Mouse (Mus musculus): ENCODE measurements around the gene Sun2. TPM values are rescaled to one million over a fixed set of nuclear protein-coding genes. Genes with fewer than 3 reads are reported as not detected.

The Sun2 gene
- 81.0 TPM for polyA plus RNA-seq (2014; fragmentation: Illumina TruSeq; extraction: RNeasy Lipid Tissue Mini Kit (QIAGEN cat#74804); ENCODE audit: low read depth, low replicate concordance)

DNA sequence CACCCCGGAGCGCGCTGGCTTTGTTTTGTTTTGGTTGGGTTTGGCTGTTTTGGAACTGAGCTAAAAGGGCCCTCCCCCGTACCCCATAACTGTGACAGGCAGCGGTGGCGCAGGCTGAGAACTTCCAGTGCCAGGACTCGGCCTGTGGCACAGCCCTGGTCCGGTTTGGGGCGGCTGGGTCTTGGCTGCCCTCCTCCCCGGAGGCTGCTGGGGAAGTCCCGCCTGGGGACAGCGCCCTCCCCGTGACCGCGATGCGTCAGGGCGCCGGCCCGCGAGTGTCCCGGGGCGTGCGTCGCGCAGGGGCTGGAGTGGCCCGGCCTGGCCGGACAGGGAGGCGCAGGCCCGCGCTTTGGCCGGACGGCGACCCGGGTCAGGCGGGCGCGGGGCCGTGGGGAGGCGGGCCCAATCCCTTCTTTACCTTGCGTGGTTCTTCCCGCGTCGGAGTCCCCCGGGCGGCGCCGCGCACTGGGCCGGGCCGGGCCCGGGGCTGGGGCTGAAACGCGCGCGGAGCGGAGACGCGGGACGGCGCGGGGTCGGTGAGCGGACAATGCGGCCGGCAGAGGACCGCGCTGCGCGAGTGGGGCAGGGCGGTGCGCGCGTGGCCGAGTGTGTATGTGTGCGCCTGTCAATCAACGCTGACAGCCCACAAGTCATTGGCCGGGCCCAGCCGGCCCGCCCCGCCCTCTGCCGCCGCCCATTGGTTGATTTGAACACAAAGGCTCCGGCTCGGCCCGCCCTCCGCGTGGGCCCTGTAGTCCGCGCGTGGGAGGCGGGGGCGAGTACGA is at the start of gene Sun2:
TSS of gene Sun2 (minus strand) at position 616 of the 785 bp plus-strand sequence.

DNA sequence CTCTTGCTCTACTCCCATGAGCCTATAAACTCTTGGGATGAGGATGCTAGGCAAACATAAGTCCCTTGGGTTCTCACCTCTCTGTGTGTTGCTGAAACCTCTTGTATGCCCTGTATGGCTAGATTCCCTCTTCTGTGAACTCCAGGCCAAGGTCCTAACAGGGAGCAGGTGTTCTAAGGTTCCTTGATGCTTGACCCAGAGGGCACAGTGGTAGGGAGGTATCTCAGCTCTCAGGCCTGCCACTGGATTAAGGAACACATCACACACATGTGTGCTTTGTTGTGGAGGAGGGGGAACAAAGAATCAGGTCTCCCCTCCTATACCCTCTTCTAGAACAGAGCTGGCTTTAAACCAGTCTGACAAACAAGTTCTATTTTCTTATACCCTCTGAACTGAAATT is 35.4 kb upstream of the Sun2 start, which contains the start of gene Dnal4:
TSS of gene Dnal4 (minus strand) at position 101 of the 400 bp plus-strand sequence.

DNA sequence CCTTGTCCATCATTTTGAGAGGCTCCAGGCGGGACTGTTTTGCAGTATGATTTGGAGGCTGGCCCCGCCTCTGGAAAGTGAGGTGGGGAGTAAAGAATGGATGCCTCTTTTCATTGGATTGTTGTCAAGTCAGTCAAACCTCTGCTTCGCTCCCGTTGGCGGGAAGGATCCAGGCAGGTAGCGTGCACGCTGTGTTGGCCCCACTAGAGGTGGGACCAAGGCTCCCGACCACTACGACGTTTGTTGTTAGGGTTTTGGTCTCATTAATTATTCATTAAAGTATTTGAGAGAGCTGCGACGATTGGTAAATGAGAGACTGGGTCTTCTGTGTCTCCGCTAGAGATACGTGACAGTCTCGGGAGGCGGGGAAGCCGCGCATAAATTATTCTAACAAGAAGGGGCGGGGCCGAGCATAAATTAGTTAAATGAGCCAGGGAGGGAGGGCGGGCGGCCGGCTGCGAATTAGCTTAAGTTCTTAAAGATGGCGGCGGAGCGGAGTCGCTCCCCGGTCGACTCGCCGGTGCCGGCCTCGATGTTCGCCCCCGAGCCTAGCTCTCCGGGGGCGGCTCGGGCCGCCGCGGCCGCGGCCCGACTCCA is 51.8 kb downstream of the Sun2 start, which contains the start of gene Gtpbp1:
TSS of gene Gtpbp1 (plus strand) at position 420 of the 597 bp plus-strand sequence.

DNA sequence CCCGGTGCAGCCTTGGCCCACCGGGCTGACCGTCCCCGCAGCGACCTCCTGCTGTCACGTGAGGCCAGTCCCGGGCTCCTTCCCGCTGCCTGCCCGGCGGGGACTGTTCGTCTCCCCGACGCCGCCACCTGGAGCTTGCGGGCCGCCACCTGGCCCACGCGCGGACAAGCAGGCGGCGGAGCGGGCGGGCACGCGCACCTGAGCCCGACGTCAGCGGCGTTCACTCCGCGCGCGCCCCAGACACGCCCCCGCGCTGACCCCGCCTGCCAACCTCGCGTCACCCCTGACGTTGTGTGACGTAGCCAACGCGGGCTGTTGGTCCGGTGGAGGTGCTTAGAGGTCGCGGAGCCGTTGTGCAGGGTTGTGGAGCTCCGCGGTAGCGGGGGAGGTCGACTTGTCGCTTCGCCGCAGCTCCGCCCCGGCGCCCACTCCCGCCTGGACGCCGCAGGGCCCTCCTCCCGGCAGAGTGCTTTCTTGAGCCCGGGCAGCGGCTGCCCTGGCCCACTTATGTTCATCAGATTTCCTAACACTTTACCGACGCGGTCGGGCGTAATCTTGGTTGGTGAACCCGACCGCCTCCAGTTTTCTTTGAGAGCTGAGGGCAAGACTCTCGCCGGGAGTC is 54.6 kb downstream of the Sun2 start, which contains the start of gene Josd1:
TSS of gene Josd1 (minus strand) at position 274 of the 622 bp plus-strand sequence.

Other genes with a start within 250 kb of the Sun2 start
- 0.26 TPM for gene Kcnj4, start 237.3 kb downstream of the Sun2 start, polyA plus RNA-seq (2014; fragmentation: Illumina TruSeq; extraction: RNeasy Lipid Tissue Mini Kit (QIAGEN cat#74804); ENCODE audit: low read depth, low replicate concordance)
- 13.8 TPM for gene Kdelr3, start 226.1 kb downstream of the Sun2 start, polyA plus RNA-seq (2014; fragmentation: Illumina TruSeq; extraction: RNeasy Lipid Tissue Mini Kit (QIAGEN cat#74804); ENCODE audit: low read depth, low replicate concordance)
- gene Ddx17, start 195.8 kb downstream of the Sun2 start, polyA plus RNA-seq (2014; fragmentation: Illumina TruSeq; extraction: RNeasy Lipid Tissue Mini Kit (QIAGEN cat#74804); ENCODE audit: low read depth, low replicate concordance), result 152 TPM
- not detected for gene Dmc1, start 137.4 kb downstream of the Sun2 start, polyA plus RNA-seq (2014; fragmentation: Illumina TruSeq; extraction: RNeasy Lipid Tissue Mini Kit (QIAGEN cat#74804); ENCODE audit: low read depth, low replicate concordance)
- 1.8 TPM for gene Fam227a, start 83.6 kb downstream of the Sun2 start, polyA plus RNA-seq (2014; fragmentation: Illumina TruSeq; extraction: RNeasy Lipid Tissue Mini Kit (QIAGEN cat#74804); ENCODE audit: low read depth, low replicate concordance)
- gene Cby1, start 83.3 kb downstream of the Sun2 start, polyA plus RNA-seq (2014; fragmentation: Illumina TruSeq; extraction: RNeasy Lipid Tissue Mini Kit (QIAGEN cat#74804); ENCODE audit: low read depth, low replicate concordance), result 26.7 TPM
- gene Tomm22, start 71.7 kb downstream of the Sun2 start, polyA plus RNA-seq (2014; fragmentation: Illumina TruSeq; extraction: RNeasy Lipid Tissue Mini Kit (QIAGEN cat#74804); ENCODE audit: low read depth, low replicate concordance), result 98.6 TPM
- 24.7 TPM for gene Josd1, start 54.6 kb downstream of the Sun2 start, polyA plus RNA-seq (2014; fragmentation: Illumina TruSeq; extraction: RNeasy Lipid Tissue Mini Kit (QIAGEN cat#74804); ENCODE audit: low read depth, low replicate concordance)
- gene Gtpbp1, start 51.7 kb downstream of the Sun2 start, polyA plus RNA-seq (2014; fragmentation: Illumina TruSeq; extraction: RNeasy Lipid Tissue Mini Kit (QIAGEN cat#74804); ENCODE audit: low read depth, low replicate concordance), result 24.9 TPM
- 29.7 TPM for gene Dnal4, start 35.3 kb upstream of the Sun2 start, polyA plus RNA-seq (2014; fragmentation: Illumina TruSeq; extraction: RNeasy Lipid Tissue Mini Kit (QIAGEN cat#74804); ENCODE audit: low read depth, low replicate concordance)
- 1.7 TPM for gene Nptxr, start 62.2 kb upstream of the Sun2 start, polyA plus RNA-seq (2014; fragmentation: Illumina TruSeq; extraction: RNeasy Lipid Tissue Mini Kit (QIAGEN cat#74804); ENCODE audit: low read depth, low replicate concordance)
- gene Npcd, start 91.7 kb upstream of the Sun2 start, polyA plus RNA-seq (2014; fragmentation: Illumina TruSeq; extraction: RNeasy Lipid Tissue Mini Kit (QIAGEN cat#74804); ENCODE audit: low read depth, low replicate concordance), result not detected
- gene Cbx6, start 92.2 kb upstream of the Sun2 start, polyA plus RNA-seq (2014; fragmentation: Illumina TruSeq; extraction: RNeasy Lipid Tissue Mini Kit (QIAGEN cat#74804); ENCODE audit: low read depth, low replicate concordance), result 16.9 TPM
- gene Apobec3, start 149.1 kb upstream of the Sun2 start, polyA plus RNA-seq (2014; fragmentation: Illumina TruSeq; extraction: RNeasy Lipid Tissue Mini Kit (QIAGEN cat#74804); ENCODE audit: low read depth, low replicate concordance), result 7.9 TPM
- gene Cbx7, start 228.6 kb upstream of the Sun2 start, polyA plus RNA-seq (2014; fragmentation: Illumina TruSeq; extraction: RNeasy Lipid Tissue Mini Kit (QIAGEN cat#74804); ENCODE audit: low read depth, low replicate concordance), result 30.0 TPM